ENCODE assay signal across 28 mouse cellular contexts in genomic region chr5:34791141-34791540, GRCm38 (mm10). TPM values are rescaled to one million over a fixed set of nuclear protein-coding genes. Genes with fewer than 3 reads are reported as not detected.
DNase-seq lines count a peak whose midpoint lies in the region; ATAC-seq and TF ChIP-seq lines count a peak whose summit lies in the region.
"Had no signal": no experiment of that assay in that cellular context is flagged by ENCODE, and none has a peak within 500 bp of the region (broad histone marks: within the 10 kb centered on the region; RNA-seq: fewer than 3 reads in every experiment).

No protein-coding gene starts in this region.

- TF ChIP-seq POLR2A in embryonic fibroblast, embryonic 13.5 days (IDR thresholded peaks at IDR 0.05; ENCODE audit: low read depth, low read length), result no peak

- DNase-seq in Muller cell, postnatal 12 days (ENCODE audit: inconsistent ontology term), result peak; percentile 53
- no peak for DNase-seq in lung, postnatal 25 days (ENCODE audit: low spot score)
- DNase-seq in gastrocnemius, postnatal 36 days, result no peak
- no peak for DNase-seq in layer of hippocampus, postnatal 10 days (ENCODE audit: low spot score in 2 of 2)
- DNase-seq: adrenal gland, adult 8-10 months; adrenal gland, postnatal 14 days; adrenal gland, postnatal 36 days; B cell, adult 2 months; cerebellum, adult 11-12 months; cerebellum, adult 2 months; cerebellum, adult 9-10 months; cerebellum, postnatal 10 days; cerebellum, postnatal 25 days; forebrain, postnatal 0 days had no signal

- no peak for ATAC-seq in megakaryocyte, adult 5-6 weeks (ENCODE audit: poor library complexity, severe bottlenecking)
- ATAC-seq: activated CD4-positive, CD25-positive, alpha-beta regulatory T cell, adult 4 months; CD4-positive, CD25-positive, alpha-beta regulatory T cell, adult 4 months; forebrain, embryonic 15.5 days; forebrain, postnatal 0 days; Patski had no signal

- 0 out of 2 replicates have a peak, but pooled peaks cover 6% of the 10 kb centered on the region for H3K9me3 ChIP-seq in megakaryocyte, embryonic 14.5 days
- H3K9me3 ChIP-seq: embryonic facial prominence, embryonic 13.5 days; embryonic facial prominence, embryonic 15.5 days; forebrain, embryonic 10.5 days; forebrain, embryonic 12.5 days; forebrain, embryonic 15.5 days; G1E had no signal

- TF ChIP-seq CTCF in embryonic fibroblast, embryonic 13.5 days (IDR thresholded peaks at IDR 0.05; ENCODE audit: borderline replicate concordance, insufficient read depth, low read length), result no peak

- H3K4me1 ChIP-seq in megakaryocyte, embryonic 14.5 days, result peaks cover 44% of the 10 kb centered on the region
- H3K4me1 ChIP-seq in embryonic fibroblast, embryonic 13.5 days (ENCODE audit: control insufficient read depth, insufficient read depth, low read length), result peaks cover 11% of the 10 kb centered on the region
- H3K4me1 ChIP-seq: embryonic facial prominence, embryonic 13.5 days; embryonic facial prominence, embryonic 15.5 days; forebrain, embryonic 10.5 days; forebrain, embryonic 12.5 days; forebrain, embryonic 15.5 days had no signal

- peak overlapping the region; percentile 79 for H3K27ac ChIP-seq in embryonic fibroblast, embryonic 13.5 days (ENCODE audit: insufficient read depth, low read length)
- H3K27ac ChIP-seq: embryonic facial prominence, embryonic 13.5 days; embryonic facial prominence, embryonic 15.5 days; forebrain, embryonic 10.5 days; forebrain, embryonic 12.5 days; forebrain, embryonic 15.5 days had no signal

- intact Hi-C loops in gastrocnemius, postnatal 36 days (cut with DNase I), result no loop called here

- H3K4me3 ChIP-seq in megakaryocyte, embryonic 14.5 days (replicated peaks), result peak overlapping the region; percentile 77
- H3K4me3 ChIP-seq in embryonic fibroblast, embryonic 13.5 days (ENCODE audit: insufficient read depth, low read length), result no peak overlapping the region
- H3K4me3 ChIP-seq: embryonic facial prominence, embryonic 13.5 days; embryonic facial prominence, embryonic 15.5 days; erythroblast, embryonic 14.5 days; forebrain, embryonic 10.5 days; forebrain, embryonic 12.5 days; forebrain, embryonic 15.5 days had no signal

- no peaks in the 10 kb centered on the region for H3K27me3 ChIP-seq in megakaryocyte, embryonic 14.5 days (replicated peaks)
- H3K27me3 ChIP-seq: CH12.LX; embryonic facial prominence, embryonic 13.5 days; embryonic facial prominence, embryonic 15.5 days; forebrain, embryonic 12.5 days; forebrain, embryonic 15.5 days; Patski had no signal

- peaks cover 75% of the 10 kb centered on the region for H3K36me3 ChIP-seq in megakaryocyte, embryonic 14.5 days (replicated peaks; ENCODE audit: low read length)

RNA-seq across cellular contexts. Expression of gene Htt, which starts 29.6 kb away (rescaled TPM):
- 0.64 and 1.7 TPM in 2 replicates for polyA plus RNA-seq in megakaryocyte, embryonic 14.5 days (2012; ENCODE audit: insufficient read depth, low replicate concordance)
- total RNA-seq in megakaryocyte, adult 5-6 weeks (2015), result 15.2 and 15.4 TPM in 2 replicates
- total RNA-seq in megakaryocyte, adult 5-6 weeks (2017), result 15.4 and 16.3 TPM in 2 replicates
- 30.9 and 31.4 TPM in 2 replicates for polyA plus RNA-seq in embryonic fibroblast, embryonic 13.5 days (2011; ENCODE audit: insufficient read length, low read depth, missing spikeins)
- total RNA-seq in gastrocnemius, postnatal 36 days (2021), result 1 to 10 TPM; 5.9 to 7.0 TPM
- 10 to 100 TPM; 63.5 to 69.8 TPM for total RNA-seq in layer of hippocampus, postnatal 10 days (2021)
